Mouse (Mus musculus): ENCODE measurements around the gene Adamts18.

Adamts18 gene

GRCm38 (mm10) chr8:113763592-113764355 is 84.8 kb downstream of the Adamts18 start:
- no peak for DNase-seq (ENCODE audit: low read depth in 1 of 2, low spot score in 2 of 2)

GRCm38 (mm10) chr8:113762101-113762500 is 86.4 kb downstream of the Adamts18 start:
- DNase-seq (ENCODE audit: low read depth in 1 of 2, low spot score in 2 of 2), result no peak

- DNase-seq (ENCODE audit: low read depth in 1 of 2, low spot score in 2 of 2), result no peak
Measured at GRCm38 (mm10) chr8:113755866-113756265, 92.7 kb downstream of the Adamts18 start.

- DNase-seq (ENCODE audit: low read depth in 1 of 2, low spot score in 2 of 2), result no peak
Measured at GRCm38 (mm10) chr8:113753153-113753552, 95.4 kb downstream of the Adamts18 start.

GRCm38 (mm10) chr8:113752349-113752748 is 96.2 kb downstream of the Adamts18 start:
- no peak for DNase-seq (ENCODE audit: low read depth in 1 of 2, low spot score in 2 of 2)

- DNase-seq (ENCODE audit: low read depth in 1 of 2, low spot score in 2 of 2), result no peak
Measured at GRCm38 (mm10) chr8:113735496-113736060, 113.0 kb downstream of the Adamts18 start.

- DNase-seq (ENCODE audit: low read depth in 1 of 2, low spot score in 2 of 2), result no peak
Measured at GRCm38 (mm10) chr8:113725331-113725730, 123.2 kb downstream of the Adamts18 start.

GRCm38 (mm10) chr8:113723873-113724538 is 124.5 kb downstream of the Adamts18 start:
- no peak for DNase-seq (ENCODE audit: low read depth in 1 of 2, low spot score in 2 of 2)

GRCm38 (mm10) chr8:113721459-113721858 is 127.1 kb downstream of the Adamts18 start:
- DNase-seq (ENCODE audit: low read depth in 1 of 2, low spot score in 2 of 2), result no peak

- no peak for DNase-seq (ENCODE audit: low read depth in 1 of 2, low spot score in 2 of 2)
Measured at GRCm38 (mm10) chr8:113704968-113705367, 143.6 kb downstream of the Adamts18 start.

GRCm38 (mm10) chr8:113691622-113692343 is 156.8 kb downstream of the Adamts18 start:
- no peak for DNase-seq (ENCODE audit: low read depth in 1 of 2, low spot score in 2 of 2)

- no peak for DNase-seq (ENCODE audit: low read depth in 1 of 2, low spot score in 2 of 2)
Measured at GRCm38 (mm10) chr8:113688543-113688915, 160.0 kb downstream of the Adamts18 start.

GRCm38 (mm10) chr8:113687889-113688542 is 160.5 kb downstream of the Adamts18 start:
- DNase-seq (ENCODE audit: low read depth in 1 of 2, low spot score in 2 of 2), result no peak

GRCm38 (mm10) chr8:113679361-113679760 is 169.2 kb downstream of the Adamts18 start:
- no peak for DNase-seq (ENCODE audit: low read depth in 1 of 2, low spot score in 2 of 2)

GRCm38 (mm10) chr8:113676811-113677210 is 171.7 kb downstream of the Adamts18 start:
- DNase-seq (ENCODE audit: low read depth in 1 of 2, low spot score in 2 of 2), result no peak

- no peak for DNase-seq (ENCODE audit: low read depth in 1 of 2, low spot score in 2 of 2)
Measured at GRCm38 (mm10) chr8:113675281-113675680, 173.3 kb downstream of the Adamts18 start.

- no peak for DNase-seq (ENCODE audit: low read depth in 1 of 2, low spot score in 2 of 2)
Measured at GRCm38 (mm10) chr8:113674611-113675010, 173.9 kb downstream of the Adamts18 start.

- DNase-seq (ENCODE audit: low read depth in 1 of 2, low spot score in 2 of 2), result no peak
Measured at GRCm38 (mm10) chr8:113673300-113673699, 175.2 kb downstream of the Adamts18 start.

GRCm38 (mm10) chr8:113672599-113673255 is 175.8 kb downstream of the Adamts18 start:
- no peak for DNase-seq (ENCODE audit: low read depth in 1 of 2, low spot score in 2 of 2)

GRCm38 (mm10) chr8:113669924-113670323 is 178.6 kb downstream of the Adamts18 start:
- DNase-seq (ENCODE audit: low read depth in 1 of 2, low spot score in 2 of 2), result no peak

Measured in monocyte, adult 2 months (primary cell).